Mouse (Mus musculus): Measurements from ENCODE around the gene Fah. TPM values are rescaled to one million over a fixed set of nuclear protein-coding genes. Genes with fewer than 3 reads are reported as not detected.

Fah gene
- polyA plus RNA-seq, 1 experiment from 2014 or later = 17.7 TPM

DNA sequence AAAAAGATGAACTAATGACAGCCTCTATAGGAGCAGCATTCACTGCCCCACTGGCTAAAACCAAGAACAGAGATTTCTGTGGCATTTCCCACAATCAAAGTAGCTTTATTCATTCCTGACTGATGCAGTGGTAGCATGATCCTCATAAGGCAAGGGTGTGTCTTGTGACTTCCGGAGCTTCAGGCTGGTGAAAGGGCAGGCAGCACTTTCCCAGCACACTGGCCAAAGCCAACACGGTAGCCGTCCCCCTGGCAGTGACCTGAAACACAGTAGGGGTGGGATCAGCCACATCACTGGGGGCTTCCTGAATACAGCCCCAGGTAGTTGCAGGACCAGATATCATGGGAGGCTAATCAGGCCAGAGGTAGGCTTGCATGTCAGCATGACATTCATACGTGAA, 21.4 kb downstream of the Fah start:
- no peaks in the 10 kb centered on the region for H3K9me3 ChIP-seq (ENCODE audit: low read length)
- no peak overlapping the region for H3K9ac ChIP-seq (replicated peaks; ENCODE audit: low read length)
- no peaks in the 10 kb centered on the region for H3K36me3 ChIP-seq (ENCODE audit: insufficient read depth, low read length)
- no peak for ATAC-seq (ENCODE audit: low FRiP score, low TSS enrichment)
- 92% methylated on average over 4 of the region's 4 CpGs for WGBS
- no peaks in the 10 kb centered on the region for H3K27me3 ChIP-seq (ENCODE audit: insufficient read depth, low read length)
- no peaks in the 10 kb centered on the region for H3K4me1 ChIP-seq (ENCODE audit: insufficient read depth, low read length)
- no peak overlapping the region for H3K4me3 ChIP-seq (ENCODE audit: low read length)
- no peak overlapping the region for H3K4me2 ChIP-seq (replicated peaks; ENCODE audit: low read depth, low read length)
- no peak overlapping the region for H3K27ac ChIP-seq (ENCODE audit: low read length)

DNA sequence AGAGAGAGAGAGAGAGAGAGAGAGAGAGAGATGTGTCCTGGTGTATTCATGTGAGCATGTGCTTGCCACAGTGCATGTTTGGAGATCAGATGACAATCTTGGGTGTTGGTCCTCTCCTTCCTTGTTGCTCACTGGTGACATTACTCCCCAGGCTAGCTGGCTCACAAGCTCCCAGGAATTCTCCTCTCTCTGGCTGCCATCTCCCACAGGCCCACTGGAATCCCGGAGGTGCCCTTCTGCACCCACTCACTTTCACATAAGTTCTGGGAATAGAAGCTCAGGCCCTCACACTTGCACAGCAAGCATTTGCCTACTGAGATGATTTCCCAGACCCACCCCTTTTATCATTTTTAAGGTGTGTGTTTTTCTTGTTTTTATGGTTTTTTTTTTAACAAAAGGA, 26.8 kb downstream of the Fah start:
- no peak overlapping the region for H3K4me3 ChIP-seq (ENCODE audit: low read length)
- no peak overlapping the region for H3K27ac ChIP-seq (ENCODE audit: low read length)
- ATAC-seq (ENCODE audit: low FRiP score, low TSS enrichment) = no peak
- H3K9me3 ChIP-seq (ENCODE audit: low read length) = no peaks in the 10 kb centered on the region
- no peak overlapping the region for H3K9ac ChIP-seq (replicated peaks; ENCODE audit: low read length)
- no peak overlapping the region for H3K4me2 ChIP-seq (replicated peaks; ENCODE audit: low read depth, low read length)
- 91% methylated on average over 1 of the region's 1 CpGs for WGBS
- no peaks in the 10 kb centered on the region for H3K4me1 ChIP-seq (ENCODE audit: insufficient read depth, low read length)
- no peaks in the 10 kb centered on the region for H3K27me3 ChIP-seq (ENCODE audit: insufficient read depth, low read length)
- H3K36me3 ChIP-seq (ENCODE audit: insufficient read depth, low read length) = no peaks in the 10 kb centered on the region

GRCm38 (mm10) chr7:84578841-84579240, 27.7 kb downstream of the Fah start:
- ATAC-seq (ENCODE audit: low FRiP score, low TSS enrichment) = no peak
- WGBS = 100% methylated on average over 1 of the region's 1 CpGs
- no peaks in the 10 kb centered on the region for H3K27me3 ChIP-seq (ENCODE audit: insufficient read depth, low read length)

DNA sequence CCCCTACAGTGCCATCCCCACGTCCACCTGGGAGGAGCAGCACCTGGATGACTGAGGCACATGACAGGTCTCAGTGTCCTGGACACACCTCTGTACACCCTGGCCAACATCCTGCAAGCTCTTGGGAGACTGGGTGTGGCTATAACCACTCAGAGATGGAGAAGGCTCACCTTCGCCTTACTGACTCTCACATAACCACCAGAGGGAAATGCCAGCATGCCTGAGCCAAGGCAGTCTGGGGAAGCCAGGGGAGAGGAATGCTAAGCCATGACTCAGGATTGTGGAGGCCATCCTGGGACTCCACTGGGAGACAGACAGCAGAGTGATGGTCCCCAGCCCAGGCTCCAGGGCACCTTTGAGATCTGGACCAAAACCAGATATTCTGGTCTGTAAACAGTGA, 29.5 kb downstream of the Fah start:
- Histone ChIP-seq H3K4me3 (ENCODE audit: low read length) (no peak overlapping the region), H3K9ac (replicated peaks; ENCODE audit: low read length) (no peak overlapping the region), H3K36me3 (ENCODE audit: insufficient read depth, low read length) (no peaks in the 10 kb centered on the region), H3K27ac (ENCODE audit: low read length) (no peak overlapping the region), H3K4me2 (replicated peaks; ENCODE audit: low read depth, low read length) (no peak overlapping the region), H3K27me3 (ENCODE audit: insufficient read depth, low read length) (no peaks in the 10 kb centered on the region), H3K9me3 (ENCODE audit: low read length) (no peaks in the 10 kb centered on the region), H3K4me1 (ENCODE audit: insufficient read depth, low read length) (no peaks in the 10 kb centered on the region)
- no peak; the same call in 1 of the 2 replicates for ATAC-seq (ENCODE audit: low FRiP score, low TSS enrichment)
- 76% methylated on average over 2 of the region's 2 CpGs for WGBS

More at GRCm38 (mm10) chr7:84578841-84579240, 27.7 kb downstream of the Fah start:
- no peak overlapping the region for H3K9ac ChIP-seq (replicated peaks; ENCODE audit: low read length)
- no peak overlapping the region for H3K27ac ChIP-seq (ENCODE audit: low read length)
- H3K36me3 ChIP-seq (ENCODE audit: insufficient read depth, low read length) = no peaks in the 10 kb centered on the region
- H3K4me1 ChIP-seq (ENCODE audit: insufficient read depth, low read length) = no peaks in the 10 kb centered on the region
- no peaks in the 10 kb centered on the region for H3K9me3 ChIP-seq (ENCODE audit: low read length)
- H3K4me3 ChIP-seq (ENCODE audit: low read length) = no peak overlapping the region
- H3K4me2 ChIP-seq (replicated peaks; ENCODE audit: low read depth, low read length) = no peak overlapping the region

DNA sequence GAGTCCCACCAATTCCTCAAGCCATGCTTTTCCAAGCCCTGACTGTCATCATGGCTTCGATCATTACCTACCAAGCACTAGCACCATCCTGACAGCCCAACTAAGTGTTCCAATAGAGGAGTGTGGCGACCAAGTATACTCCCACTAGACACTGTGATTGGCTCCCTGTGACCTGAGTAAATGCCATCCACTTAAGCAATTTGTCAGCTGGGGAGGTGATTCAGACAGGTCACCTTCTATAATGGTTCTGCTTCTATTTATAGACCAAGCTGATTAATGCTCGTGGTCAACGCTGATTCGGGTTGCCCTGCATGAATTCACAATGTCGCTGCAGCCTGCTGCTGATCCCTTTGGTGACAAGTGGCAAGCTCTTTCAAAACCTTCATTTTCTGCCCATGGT, 40.3 kb downstream of the Fah start:
- ATAC-seq (ENCODE audit: low FRiP score, low TSS enrichment) = no peak
- no peak overlapping the region for H3K9ac ChIP-seq (replicated peaks; ENCODE audit: low read length)
- H3K4me1 ChIP-seq (ENCODE audit: insufficient read depth, low read length) = no peaks in the 10 kb centered on the region
- no peaks in the 10 kb centered on the region for H3K27me3 ChIP-seq (ENCODE audit: insufficient read depth, low read length)
- no peak overlapping the region for H3K27ac ChIP-seq (ENCODE audit: low read length)
- no peaks in the 10 kb centered on the region for H3K36me3 ChIP-seq (ENCODE audit: insufficient read depth, low read length)
- no peak overlapping the region for H3K4me3 ChIP-seq (ENCODE audit: low read length)
- H3K9me3 ChIP-seq (ENCODE audit: low read length) = no peaks in the 10 kb centered on the region
- no peak overlapping the region for H3K4me2 ChIP-seq (replicated peaks; ENCODE audit: low read depth, low read length)
- whole genome bisulfite sequencing = 67% methylated on average over 6 of the region's 6 CpGs

GRCm38 (mm10) chr7:84564236-84564635, 42.3 kb downstream of the Fah start:
- WGBS = 82% methylated on average over 3 of the region's 3 CpGs
- no peak overlapping the region for H3K4me2 ChIP-seq (replicated peaks; ENCODE audit: low read depth, low read length)
- ATAC-seq (ENCODE audit: low FRiP score, low TSS enrichment) = no peak
- no peak overlapping the region for H3K9ac ChIP-seq (replicated peaks; ENCODE audit: low read length)
- H3K27ac ChIP-seq (ENCODE audit: low read length) = no peak overlapping the region
- H3K36me3 ChIP-seq (ENCODE audit: insufficient read depth, low read length) = no peaks in the 10 kb centered on the region
- no peaks in the 10 kb centered on the region for H3K9me3 ChIP-seq (ENCODE audit: low read length)
- H3K4me1 ChIP-seq (ENCODE audit: insufficient read depth, low read length) = no peaks in the 10 kb centered on the region
- no peak overlapping the region for H3K4me3 ChIP-seq (ENCODE audit: low read length)
- no peaks in the 10 kb centered on the region for H3K27me3 ChIP-seq (ENCODE audit: insufficient read depth, low read length)

DNA sequence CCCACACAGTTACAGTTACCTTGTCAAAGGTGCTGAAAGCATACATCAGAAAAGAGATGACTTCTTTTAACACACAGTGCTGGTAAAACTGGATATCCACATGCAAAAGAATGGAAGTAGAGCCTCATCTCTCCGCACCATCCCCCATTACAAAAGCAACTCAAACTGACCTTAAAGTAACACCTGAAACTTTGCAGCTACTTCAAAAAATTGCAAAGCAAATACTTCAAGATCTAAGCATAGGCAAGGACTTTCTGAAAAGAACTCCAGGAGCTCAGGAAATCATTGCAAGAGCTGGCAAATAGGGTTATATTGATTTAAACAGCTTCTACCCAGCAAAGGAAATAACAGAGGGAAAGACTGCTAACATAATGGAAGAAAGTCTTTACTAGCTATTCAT, 46.0 kb downstream of the Fah start:
- Histone ChIP-seq H3K4me3 (ENCODE audit: low read length) (no peak overlapping the region), H3K27me3 (ENCODE audit: insufficient read depth, low read length) (no peaks in the 10 kb centered on the region), H3K4me2 (replicated peaks; ENCODE audit: low read depth, low read length) (no peak overlapping the region), H3K36me3 (ENCODE audit: insufficient read depth, low read length) (no peaks in the 10 kb centered on the region), H3K4me1 (ENCODE audit: insufficient read depth, low read length) (no peaks in the 10 kb centered on the region), H3K9me3 (ENCODE audit: low read length) (no peaks in the 10 kb centered on the region), H3K9ac (replicated peaks; ENCODE audit: low read length) (no peak overlapping the region), H3K27ac (ENCODE audit: low read length) (no peak overlapping the region)
- 82% methylated on average over 1 of the region's 1 CpGs for WGBS
- no peak for ATAC-seq (ENCODE audit: low FRiP score, low TSS enrichment)

- no peaks in the 10 kb centered on the region for H3K27me3 ChIP-seq (ENCODE audit: insufficient read depth, low read length)
- H3K36me3 ChIP-seq (ENCODE audit: insufficient read depth, low read length) = no peaks in the 10 kb centered on the region
- H3K4me1 ChIP-seq (ENCODE audit: insufficient read depth, low read length) = no peaks in the 10 kb centered on the region
- 64% methylated on average over 3 of the region's 3 CpGs for WGBS
- H3K9ac ChIP-seq (replicated peaks; ENCODE audit: low read length) = no peak overlapping the region
- no peak for ATAC-seq (ENCODE audit: low FRiP score, low TSS enrichment)
- no peak overlapping the region for H3K27ac ChIP-seq (ENCODE audit: low read length)
- no peak overlapping the region for H3K4me2 ChIP-seq (replicated peaks; ENCODE audit: low read depth, low read length)
- H3K4me3 ChIP-seq (ENCODE audit: low read length) = no peak overlapping the region
- no peaks in the 10 kb centered on the region for H3K9me3 ChIP-seq (ENCODE audit: low read length)
Observed at GRCm38 (mm10) chr7:84557332-84557731, 49.2 kb downstream of the Fah start.

DNA sequence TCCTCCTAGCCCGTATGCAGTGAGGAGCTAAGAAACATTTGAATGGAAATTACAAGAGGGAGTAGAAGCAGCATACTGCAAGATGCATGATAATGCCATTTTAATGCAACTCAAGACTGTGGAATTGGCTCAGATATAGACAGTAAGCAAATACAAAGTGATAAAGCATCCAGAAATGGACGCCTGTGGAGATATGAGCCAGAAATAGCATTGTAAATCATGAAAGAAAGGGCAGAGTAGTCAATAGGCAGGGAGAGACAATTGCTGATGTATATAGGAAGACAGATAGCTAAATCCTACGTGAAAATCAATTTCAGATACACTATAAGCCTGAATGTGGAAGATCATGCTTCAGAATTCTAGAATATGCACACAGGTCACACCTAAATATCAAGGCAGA, 51.2 kb downstream of the Fah start:
- H3K27me3 ChIP-seq (ENCODE audit: insufficient read depth, low read length) = no peaks in the 10 kb centered on the region
- no peak overlapping the region for H3K4me3 ChIP-seq (ENCODE audit: low read length)
- H3K4me1 ChIP-seq (ENCODE audit: insufficient read depth, low read length) = no peaks in the 10 kb centered on the region
- H3K9ac ChIP-seq (replicated peaks; ENCODE audit: low read length) = no peak overlapping the region
- no peak overlapping the region for H3K4me2 ChIP-seq (replicated peaks; ENCODE audit: low read depth, low read length)
- H3K9me3 ChIP-seq (ENCODE audit: low read length) = no peaks in the 10 kb centered on the region
- no peak overlapping the region for H3K27ac ChIP-seq (ENCODE audit: low read length)
- no peaks in the 10 kb centered on the region for H3K36me3 ChIP-seq (ENCODE audit: insufficient read depth, low read length)
- no peak for ATAC-seq (ENCODE audit: low FRiP score, low TSS enrichment)
- WGBS = 59% methylated on average over 3 of the region's 3 CpGs

GRCm38 (mm10) chr7:84551472-84551871, 55.0 kb downstream of the Fah start:
- no peaks in the 10 kb centered on the region for H3K9me3 ChIP-seq (ENCODE audit: low read length)
- no peak overlapping the region for H3K4me2 ChIP-seq (replicated peaks; ENCODE audit: low read depth, low read length)
- WGBS = 86% methylated on average over 2 of the region's 2 CpGs
- H3K4me1 ChIP-seq (ENCODE audit: insufficient read depth, low read length) = 0 out of 2 replicates have a peak, but pooled peaks cover 4% of the 10 kb centered on the region
- no peaks in the 10 kb centered on the region for H3K27me3 ChIP-seq (ENCODE audit: insufficient read depth, low read length)
- no peak overlapping the region for H3K27ac ChIP-seq (ENCODE audit: low read length)
- no peak overlapping the region for H3K9ac ChIP-seq (replicated peaks; ENCODE audit: low read length)
- no peak overlapping the region for H3K4me3 ChIP-seq (ENCODE audit: low read length)
- H3K36me3 ChIP-seq (ENCODE audit: insufficient read depth, low read length) = no peaks in the 10 kb centered on the region
- ATAC-seq (ENCODE audit: low FRiP score, low TSS enrichment) = no peak

- H3K9ac ChIP-seq (replicated peaks; ENCODE audit: low read length) = no peak overlapping the region
- H3K4me1 ChIP-seq (ENCODE audit: insufficient read depth, low read length) = 0 out of 2 replicates have a peak, but pooled peaks cover 4% of the 10 kb centered on the region
- no peak overlapping the region for H3K4me2 ChIP-seq (replicated peaks; ENCODE audit: low read depth, low read length)
- no peak overlapping the region for H3K4me3 ChIP-seq (ENCODE audit: low read length)
- no peak overlapping the region for H3K27ac ChIP-seq (ENCODE audit: low read length)
- no peaks in the 10 kb centered on the region for H3K27me3 ChIP-seq (ENCODE audit: insufficient read depth, low read length)
- H3K36me3 ChIP-seq (ENCODE audit: insufficient read depth, low read length) = no peaks in the 10 kb centered on the region
- ATAC-seq (ENCODE audit: low FRiP score, low TSS enrichment) = peak; percentile 94
- 18% methylated on average over 4 of the region's 4 CpGs for WGBS
- no peaks in the 10 kb centered on the region for H3K9me3 ChIP-seq (ENCODE audit: low read length)
Observed at GRCm38 (mm10) chr7:84546667-84547066, 59.9 kb downstream of the Fah start.

All from kidney, embryonic 16.5 days (tissue).